Mouse (Mus musculus): ENCODE data around the gene Ddc. TPM values are rescaled to one million over a fixed set of nuclear protein-coding genes. Genes with fewer than 3 reads are reported as not detected.

Ddc gene
- polyA plus RNA-seq, 1 experiment from 2014 or later, result 15.4 TPM

- Histone ChIP-seq H3K4me3 (no peak overlapping the region), H3K4me1 (peaks cover 5% of the 10 kb centered on the region)
- WGBS, result 53% methylated on average over 3 of the region's 3 CpGs
Observed at GRCm38 (mm10) chr11:11815737-11816136, 82.2 kb downstream of the Ddc start.

GRCm38 (mm10) chr11:11811906-11812480, 86.0 kb downstream of the Ddc start:
- Histone ChIP-seq H3K9ac (no peak overlapping the region), H3K27me3 (no peaks in the 10 kb centered on the region), H3K27ac (no peak overlapping the region), H3K4me2 (peak overlapping the region; percentile 38; the same call in 1 of the 2 replicates), H3K9me3 (no peaks in the 10 kb centered on the region), H3K36me3 (no peaks in the 10 kb centered on the region), H3K4me3 (no peak overlapping the region), H3K4me1 (peaks cover 18% of the 10 kb centered on the region)
- no peak for ATAC-seq (ENCODE audit: borderline replicate concordance, extremely low read depth, low FRiP score, low TSS enrichment)
- 18% methylated on average over 9 of the region's 9 CpGs for WGBS

More at GRCm38 (mm10) chr11:11815737-11816136, 82.2 kb downstream of the Ddc start:
- Histone ChIP-seq H3K27ac (no peak overlapping the region), H3K9me3 (no peaks in the 10 kb centered on the region), H3K27me3 (no peaks in the 10 kb centered on the region), H3K9ac (no peak overlapping the region), H3K4me2 (no peak overlapping the region), H3K36me3 (no peaks in the 10 kb centered on the region)
- ATAC-seq (ENCODE audit: borderline replicate concordance, extremely low read depth, low FRiP score, low TSS enrichment), result no peak

GRCm38 (mm10) chr11:11809404-11810175, 88.4 kb downstream of the Ddc start:
- H3K9ac ChIP-seq, result peak overlapping the region; percentile 86
- H3K4me3 ChIP-seq, result peak overlapping the region; percentile 79
- no peaks in the 10 kb centered on the region for H3K27me3 ChIP-seq
- H3K9me3 ChIP-seq, result no peaks in the 10 kb centered on the region
- H3K36me3 ChIP-seq, result peaks cover 12% of the 10 kb centered on the region
- peaks cover 18% of the 10 kb centered on the region for H3K4me1 ChIP-seq
- WGBS, result 5% methylated on average over 11 of the region's 11 CpGs
- H3K4me2 ChIP-seq, result peak overlapping the region; percentile 88
- peak; percentile 40 for ATAC-seq (ENCODE audit: borderline replicate concordance, extremely low read depth, low FRiP score, low TSS enrichment)
- H3K27ac ChIP-seq, result peak overlapping the region; percentile 100

GRCm38 (mm10) chr11:11808820-11809403, 89.0 kb downstream of the Ddc start, which contains the start of gene Fignl1:
Gene Fignl1 (minus strand): TSS chr11:11808962.
- H3K27me3 ChIP-seq, result no peaks in the 10 kb centered on the region
- peak; percentile 96 for ATAC-seq (ENCODE audit: borderline replicate concordance, extremely low read depth, low FRiP score, low TSS enrichment)
- H3K4me2 ChIP-seq, result peak within 1 kb of the TSS; percentile 88
- H3K4me3 ChIP-seq, result peak within 1 kb of the TSS; percentile 79
- peaks cover 18% of the 10 kb centered on the region for H3K36me3 ChIP-seq
- under 1% methylated on average over 53 of the region's 53 CpGs for WGBS
- peak within 1 kb of the TSS; percentile 100 for H3K27ac ChIP-seq
- peak within 1 kb of the TSS; percentile 86 for H3K9ac ChIP-seq
- H3K9me3 ChIP-seq, result no peaks in the 10 kb centered on the region
- peaks cover 18% of the 10 kb centered on the region for H3K4me1 ChIP-seq

GRCm38 (mm10) chr11:11808035-11808819, 89.7 kb downstream of the Ddc start:
- Histone ChIP-seq H3K27ac (peak overlapping the region; percentile 100), H3K36me3 (peaks cover 24% of the 10 kb centered on the region), H3K27me3 (no peaks in the 10 kb centered on the region), H3K9ac (peak overlapping the region; percentile 86), H3K4me3 (peak overlapping the region; percentile 79), H3K9me3 (no peaks in the 10 kb centered on the region), H3K4me1 (peaks cover 18% of the 10 kb centered on the region), H3K4me2 (peak overlapping the region; percentile 88)
- whole genome bisulfite sequencing, result 6% methylated on average over 25 of the region's 25 CpGs
- peak; percentile 83 for ATAC-seq (ENCODE audit: borderline replicate concordance, extremely low read depth, low FRiP score, low TSS enrichment)

GRCm38 (mm10) chr11:11805951-11806350, 92.0 kb downstream of the Ddc start:
- H3K27me3 ChIP-seq, result no peaks in the 10 kb centered on the region
- no peak overlapping the region for H3K4me2 ChIP-seq
- no peak overlapping the region for H3K9ac ChIP-seq
- WGBS, result 83% methylated on average over 4 of the region's 4 CpGs
- ATAC-seq (ENCODE audit: borderline replicate concordance, extremely low read depth, low FRiP score, low TSS enrichment), result no peak
- H3K36me3 ChIP-seq, result peaks cover 45% of the 10 kb centered on the region
- peaks cover 15% of the 10 kb centered on the region for H3K4me1 ChIP-seq
- H3K9me3 ChIP-seq, result no peaks in the 10 kb centered on the region
- no peak overlapping the region for H3K27ac ChIP-seq
- H3K4me3 ChIP-seq, result no peak overlapping the region

- no peak overlapping the region for H3K4me3 ChIP-seq
- no peaks in the 10 kb centered on the region for H3K9me3 ChIP-seq
- H3K27me3 ChIP-seq, result no peaks in the 10 kb centered on the region
- no peak overlapping the region for H3K27ac ChIP-seq
- no peak overlapping the region for H3K4me2 ChIP-seq
- H3K9ac ChIP-seq, result no peak overlapping the region
- H3K4me1 ChIP-seq, result peaks cover 8% of the 10 kb centered on the region
- H3K36me3 ChIP-seq, result peaks cover 55% of the 10 kb centered on the region
- 70% methylated on average over 5 of the region's 5 CpGs for WGBS
- no peak for ATAC-seq (ENCODE audit: borderline replicate concordance, extremely low read depth, low FRiP score, low TSS enrichment)
Observed at GRCm38 (mm10) chr11:11804421-11804820, 93.5 kb downstream of the Ddc start.

- Histone ChIP-seq H3K4me2 (no peak overlapping the region), H3K4me1 (no peaks in the 10 kb centered on the region), H3K27ac (no peak overlapping the region), H3K9me3 (no peaks in the 10 kb centered on the region), H3K27me3 (no peaks in the 10 kb centered on the region), H3K9ac (no peak overlapping the region), H3K36me3 (peaks cover 75% of the 10 kb centered on the region), H3K4me3 (no peak overlapping the region)
- no peak for ATAC-seq (ENCODE audit: borderline replicate concordance, extremely low read depth, low FRiP score, low TSS enrichment)
- 87% methylated on average over 9 of the region's 9 CpGs for WGBS
Observed at GRCm38 (mm10) chr11:11801067-11801466, 96.9 kb downstream of the Ddc start.

GRCm38 (mm10) chr11:11800304-11800703, 97.6 kb downstream of the Ddc start:
- no peak overlapping the region for H3K27ac ChIP-seq
- no peak overlapping the region for H3K9ac ChIP-seq
- WGBS, result 91% methylated on average over 3 of the region's 3 CpGs
- no peak overlapping the region for H3K4me2 ChIP-seq
- no peaks in the 10 kb centered on the region for H3K9me3 ChIP-seq
- no peaks in the 10 kb centered on the region for H3K4me1 ChIP-seq
- peaks cover 73% of the 10 kb centered on the region for H3K36me3 ChIP-seq
- no peak overlapping the region for H3K4me3 ChIP-seq
- H3K27me3 ChIP-seq, result no peaks in the 10 kb centered on the region
- ATAC-seq (ENCODE audit: borderline replicate concordance, extremely low read depth, low FRiP score, low TSS enrichment), result no peak

- Histone ChIP-seq H3K4me2 (no peak overlapping the region), H3K27ac (no peak overlapping the region), H3K36me3 (peaks cover 62% of the 10 kb centered on the region), H3K9ac (no peak overlapping the region), H3K4me1 (no peaks in the 10 kb centered on the region), H3K9me3 (no peaks in the 10 kb centered on the region), H3K4me3 (no peak overlapping the region), H3K27me3 (no peaks in the 10 kb centered on the region)
- 93% methylated on average over 1 of the region's 1 CpGs for WGBS
- no peak for ATAC-seq (ENCODE audit: borderline replicate concordance, extremely low read depth, low FRiP score, low TSS enrichment)
Observed at GRCm38 (mm10) chr11:11798690-11799089, 99.3 kb downstream of the Ddc start.

GRCm38 (mm10) chr11:11794626-11795025, 103.3 kb downstream of the Ddc start:
- WGBS, result 69% methylated on average over 1 of the region's 1 CpGs
- Histone ChIP-seq H3K27ac (no peak overlapping the region), H3K9me3 (no peaks in the 10 kb centered on the region), H3K9ac (no peak overlapping the region), H3K36me3 (peaks cover 29% of the 10 kb centered on the region), H3K27me3 (no peaks in the 10 kb centered on the region), H3K4me1 (no peaks in the 10 kb centered on the region), H3K4me3 (no peak overlapping the region), H3K4me2 (no peak overlapping the region)
- ATAC-seq (ENCODE audit: borderline replicate concordance, extremely low read depth, low FRiP score, low TSS enrichment), result no peak

Measured in lung, embryonic 15.5 days (tissue).